Mouse (Mus musculus) hindbrain, postnatal 0 days (tissue): ENCODE measurements around the gene Naga. TPM values are rescaled to one million over a fixed set of nuclear protein-coding genes. Genes with fewer than 3 reads are reported as not detected.

Source experiments
- ATAC-seq: fragments of 200-750 bp; cut with Nextera tagmentation; 2 replicates; pipeline ENCODE4 v1.8.0; 2017; ENCODE audit warnings: mild to moderate bottlenecking, moderate TSS enrichment, moderate library complexity
- DNase-seq: peaks from one replicate; pipeline ENCODE4 v3.0.0-alpha.2; 2015; ENCODE audit warnings: low spot score
- H3K27ac ChIP-seq: fragments of 300-500 bp; sonication (generic); 2 replicates; pipeline ENCODE4 v1.5.1; 2014; ENCODE audit warnings: mild to moderate bottlenecking
- H3K27me3 ChIP-seq: fragments of 300-500 bp; sonication (generic); 2 replicates; pipeline ENCODE4 v1.6.1; 2014; ENCODE audit warnings: low read length, mixed read lengths; ENCODE audit not compliant: insufficient read depth
- H3K36me3 ChIP-seq: fragments of 300-500 bp; sonication (generic); 2 replicates; pipeline ENCODE4 v1.6.1; 2014; ENCODE audit warnings: low read length, mixed read lengths; ENCODE audit not compliant: insufficient read depth
- H3K4me1 ChIP-seq: fragments of 300-500 bp; sonication (generic); 2 replicates; pipeline ENCODE4 v1.6.1; 2014; ENCODE audit warnings: antibody characterized with exemption, low read length, mixed read lengths; ENCODE audit not compliant: insufficient read depth
- H3K4me2 ChIP-seq: fragments of 300-500 bp; sonication (generic); 2 replicates; pipeline ENCODE4 v1.6.1; 2014; ENCODE audit warnings: low read depth, mild to moderate bottlenecking, low read length, moderate library complexity, mixed read lengths
- H3K4me3 ChIP-seq: fragments of 300-500 bp; sonication (generic); 2 replicates; pipeline ENCODE4 v1.5.1; 2014; ENCODE audit warnings: low read length
- H3K9ac ChIP-seq: fragments of 300-500 bp; sonication (generic); replicated peaks from 2 replicates; pipeline ENCODE4 v1.6.1; 2014; ENCODE audit warnings: mild to moderate bottlenecking, low read length, moderate library complexity, mixed read lengths
- H3K9me3 ChIP-seq: fragments of 300-500 bp; sonication (generic); 2 replicates; pipeline ENCODE4 v1.6.1; 2016; ENCODE audit warnings: low read length, mixed read lengths
- CTCF ChIP-seq: IDR thresholded peaks from 2 replicates; pipeline ENCODE4 v1.5.1; 2016; ENCODE audit warnings: antibody characterized with exemption, control low read depth, low read depth
- WGBS: fragments of 180-500 bp; shearing (Covaris S2); extraction: QIAGEN DNeasy Blood & Tissue Kit; methylation state at CpG from one replicate; pipeline ENCODE4 v1.1.7; 2014; 5-methylcytosine and 5-hydroxymethylcytosine counted together
- polyA plus RNA-seq: library from polyadenylated mRNA; unstranded; fragments of >200 nt; fragmentation: Nextera tagmentation; extraction: Ambion mirVana; gene quantifications from 2 replicates; pipeline ENCODE4 v1.2.1, GENCODE M21; 2015
- total RNA-seq: library from RNA; depleted of rRNA; stranded (reverse); fragments of >200 nt; gene quantifications from 2 replicates; pipeline ENCODE4 v1.2.3, GENCODE M21; 2014; rRNA removed

Naga gene
- total and polyA plus RNA-seq, 2 experiments from 2014 or later: 36.9 to 41.6 TPM

- Histone ChIP-seq H3K27me3 (no peaks in the 10 kb centered on the region), H3K4me3 (no peak overlapping the region), H3K9me3 (no peaks in the 10 kb centered on the region), H3K4me1 (peaks cover 11% of the 10 kb centered on the region), H3K4me2 (0 out of 2 replicates have a peak overlapping the region, but pooled peaks have one; percentile 19), H3K9ac (no peak overlapping the region), H3K36me3 (peaks cover 30% of the 10 kb centered on the region), H3K27ac (peak overlapping the region; percentile 60)
- WGBS: 12% methylated on average over 5 of the region's 5 CpGs
- TF ChIP-seq CTCF: 0 out of 2 replicates have a peak, but pooled peaks have one; percentile 13
- ATAC-seq (no peak), DNase-seq (no peak)
Measured at GRCm38 (mm10) chr15:82292851-82293250, 45.9 kb downstream of the Naga start.

GRCm38 (mm10) chr15:82290252-82290651 lies 48.5 kb downstream of the Naga start:
- no peak for DNase-seq
- no peak overlapping the region for H3K9ac ChIP-seq
- H3K27me3 ChIP-seq: no peaks in the 10 kb centered on the region
- 93% methylated on average over 7 of the region's 7 CpGs for WGBS
- H3K27ac ChIP-seq: no peak overlapping the region
- no peak for TF ChIP-seq CTCF
- peaks cover 11% of the 10 kb centered on the region for H3K4me1 ChIP-seq
- no peak overlapping the region for H3K4me3 ChIP-seq
- H3K4me2 ChIP-seq: no peak overlapping the region
- H3K9me3 ChIP-seq: no peaks in the 10 kb centered on the region
- ATAC-seq: no peak
- H3K36me3 ChIP-seq: peaks cover 54% of the 10 kb centered on the region

- TF ChIP-seq CTCF: no peak
- H3K4me1 ChIP-seq: no peaks in the 10 kb centered on the region
- ATAC-seq (no peak), DNase-seq (no peak)
- H3K4me3 ChIP-seq: no peak overlapping the region
- H3K4me2 ChIP-seq: no peak overlapping the region
- no peak overlapping the region for H3K27ac ChIP-seq
- no peaks in the 10 kb centered on the region for H3K27me3 ChIP-seq
- 71% methylated on average over 12 of the region's 12 CpGs for WGBS
- peaks cover 79% of the 10 kb centered on the region for H3K36me3 ChIP-seq
- no peaks in the 10 kb centered on the region for H3K9me3 ChIP-seq
- H3K9ac ChIP-seq: no peak overlapping the region
Measured at GRCm38 (mm10) chr15:82286157-82286556, 52.6 kb downstream of the Naga start.

- TF ChIP-seq CTCF: no peak
- WGBS: 66% methylated on average over 4 of the region's 4 CpGs
- DNase-seq (no peak), ATAC-seq (no peak)
- Histone ChIP-seq H3K27me3 (no peaks in the 10 kb centered on the region), H3K27ac (no peak overlapping the region), H3K4me2 (no peak overlapping the region), H3K4me1 (peaks cover 23% of the 10 kb centered on the region), H3K9me3 (no peaks in the 10 kb centered on the region), H3K4me3 (no peak overlapping the region), H3K9ac (no peak overlapping the region), H3K36me3 (peaks cover 59% of the 10 kb centered on the region)
Measured at GRCm38 (mm10) chr15:82280638-82281037, 58.1 kb downstream of the Naga start.

Other genes with a start within 250 kb of the Naga start
- gene Ccdc134, start 211.0 kb downstream of the Naga start, total RNA-seq: 15.5 and 16.0 TPM in 2 replicates
- gene Ccdc134, start 211.0 kb downstream of the Naga start, polyA plus RNA-seq: 6.4 and 8.4 TPM in 2 replicates
- 256 and 266 TPM in 2 replicates for gene Srebf2, start 191.7 kb downstream of the Naga start, total RNA-seq
- 139 and 145 TPM in 2 replicates for gene Srebf2, start 191.7 kb downstream of the Naga start, polyA plus RNA-seq
- 34.7 and 36.0 TPM in 2 replicates for gene Shisa8, start 126.1 kb downstream of the Naga start, total RNA-seq
- 7.5 and 9.2 TPM in 2 replicates for gene Shisa8, start 126.1 kb downstream of the Naga start, polyA plus RNA-seq
- gene Tnfrsf13c, start 114.6 kb downstream of the Naga start, total RNA-seq: 0.29 and 5.6 TPM in 2 replicates
- 0.34 and 0.42 TPM in 2 replicates for gene Tnfrsf13c, start 114.6 kb downstream of the Naga start, polyA plus RNA-seq
- 15.0 and 16.2 TPM in 2 replicates for gene Cenpm, start 94.2 kb downstream of the Naga start, total RNA-seq
- gene Cenpm, start 94.2 kb downstream of the Naga start, polyA plus RNA-seq: 23.0 and 27.6 TPM in 2 replicates
- gene 1500009C09Rik, start 86.5 kb downstream of the Naga start, total RNA-seq: 116 and 127 TPM in 2 replicates
- 12.5 and 13.9 TPM in 2 replicates for gene 1500009C09Rik, start 86.5 kb downstream of the Naga start, polyA plus RNA-seq
- gene Sept3, start 64.0 kb downstream of the Naga start, total RNA-seq: 393 and 404 TPM in 2 replicates
- 299 and 320 TPM in 2 replicates for gene Sept3, start 64.0 kb downstream of the Naga start, polyA plus RNA-seq
- gene Wbp2nl, start 40.0 kb downstream of the Naga start, total RNA-seq: 1.4 TPM in 1 of 2 replicates, not detected in the other
- 0.36 TPM in 1 of 2 replicates, not detected in the other for gene Wbp2nl, start 40.0 kb downstream of the Naga start, polyA plus RNA-seq
- 0.93 and 1.2 TPM in 2 replicates for gene Pheta2, start within 50 bp of the Naga start, total RNA-seq
- 1.3 and 1.4 TPM in 2 replicates for gene Pheta2, start within 50 bp of the Naga start, polyA plus RNA-seq
- 288 and 293 TPM in 2 replicates for gene Smdt1, start within 50 bp of the Naga start, total RNA-seq
- 392 and 401 TPM in 2 replicates for gene Smdt1, start within 50 bp of the Naga start, polyA plus RNA-seq
- gene Ndufa6, start 15.4 kb upstream of the Naga start, total RNA-seq: 194 and 224 TPM in 2 replicates
- 511 and 516 TPM in 2 replicates for gene Ndufa6, start 15.4 kb upstream of the Naga start, polyA plus RNA-seq
- 3.6 and 6.1 TPM in 2 replicates for gene Cyp2d22, start 41.3 kb upstream of the Naga start, total RNA-seq
- gene Cyp2d22, start 41.3 kb upstream of the Naga start, polyA plus RNA-seq: 3.7 and 5.1 TPM in 2 replicates
- not detected in 2 replicates for gene Cyp2d11, start 55.1 kb upstream of the Naga start, total RNA-seq
- gene Cyp2d11, start 55.1 kb upstream of the Naga start, polyA plus RNA-seq: not detected in 2 replicates
- not detected in 2 replicates for gene Cyp2d10, start 68.3 kb upstream of the Naga start, total RNA-seq
- gene Cyp2d10, start 68.3 kb upstream of the Naga start, polyA plus RNA-seq: not detected in 2 replicates
- gene Cyp2d9, start 94.5 kb upstream of the Naga start, total RNA-seq: not detected in 2 replicates
- not detected in 2 replicates for gene Cyp2d9, start 94.5 kb upstream of the Naga start, polyA plus RNA-seq
- not detected in 2 replicates for gene Cyp2d12, start 216.1 kb upstream of the Naga start, total RNA-seq
- not detected in 2 replicates for gene Cyp2d12, start 216.1 kb upstream of the Naga start, polyA plus RNA-seq